Mouse (Mus musculus) stomach, embryonic 15.5 days (tissue): Measurements from ENCODE around the gene Hmga2. TPM values are rescaled to one million over a fixed set of nuclear protein-coding genes. Genes with fewer than 3 reads are reported as not detected.
"Not testable (repeated sequence)": the region's sequence is repeated elsewhere in the genome, so short reads cannot be mapped to it uniquely, and the experiment has no call there.

Experiments
- ATAC-seq: fragments of 200-750 bp; cut with Nextera tagmentation; 2 replicates; pipeline ENCODE4 v1.8.0; 2017; ENCODE audit warnings: low read depth, moderate number of reproducible peaks, moderate TSS enrichment; ENCODE audit not compliant: insufficient read depth, low FRiP score
- H3K27ac ChIP-seq: fragments of 300-500 bp; sonication (generic); 2 replicates; pipeline ENCODE4 v1.5.1; 2015; ENCODE audit warnings: mild to moderate bottlenecking, inconsistent platforms
- H3K27me3 ChIP-seq: fragments of 300-500 bp; sonication (generic); replicated peaks from 2 replicates; pipeline ENCODE4 v1.6.1; 2015; ENCODE audit warnings: inconsistent platforms
- H3K36me3 ChIP-seq: fragments of 300-500 bp; sonication (generic); 2 replicates; pipeline ENCODE4 v1.6.1; 2015; ENCODE audit warnings: inconsistent platforms
- H3K4me1 ChIP-seq: fragments of 300-500 bp; sonication (generic); 2 replicates; pipeline ENCODE4 v1.6.1; 2015; ENCODE audit warnings: inconsistent platforms
- H3K4me2 ChIP-seq: fragments of 300-500 bp; sonication (generic); 2 replicates; pipeline ENCODE4 v1.6.1; 2015; ENCODE audit warnings: mild to moderate bottlenecking, inconsistent platforms
- H3K4me3 ChIP-seq: fragments of 300-500 bp; sonication (generic); replicated peaks from 2 replicates; pipeline ENCODE4 v1.5.1; 2015; ENCODE audit warnings: inconsistent platforms
- H3K9ac ChIP-seq: fragments of 300-500 bp; sonication (generic); 2 replicates; pipeline ENCODE4 v1.6.1; 2015; ENCODE audit warnings: inconsistent platforms
- H3K9me3 ChIP-seq: fragments of 300-500 bp; sonication (generic); 2 replicates; pipeline ENCODE4 v1.6.1; 2016; ENCODE audit warnings: inconsistent platforms
- WGBS: fragments of 180-500 bp; shearing (Covaris S2); methylation state at CpG from one replicate; pipeline ENCODE4 v1.1.7; 2015; 5-methylcytosine and 5-hydroxymethylcytosine counted together
- polyA plus RNA-seq: library from polyadenylated mRNA; unstranded; fragments of >200 nt; fragmentation: Nextera tagmentation; extraction: Ambion mirVana; gene quantifications from 2 replicates; pipeline ENCODE4 v1.2.1, GENCODE M21; 2015

Hmga2 gene
- polyA plus RNA-seq, 1 experiment from 2014 or later, result 29.3 TPM

DNA sequence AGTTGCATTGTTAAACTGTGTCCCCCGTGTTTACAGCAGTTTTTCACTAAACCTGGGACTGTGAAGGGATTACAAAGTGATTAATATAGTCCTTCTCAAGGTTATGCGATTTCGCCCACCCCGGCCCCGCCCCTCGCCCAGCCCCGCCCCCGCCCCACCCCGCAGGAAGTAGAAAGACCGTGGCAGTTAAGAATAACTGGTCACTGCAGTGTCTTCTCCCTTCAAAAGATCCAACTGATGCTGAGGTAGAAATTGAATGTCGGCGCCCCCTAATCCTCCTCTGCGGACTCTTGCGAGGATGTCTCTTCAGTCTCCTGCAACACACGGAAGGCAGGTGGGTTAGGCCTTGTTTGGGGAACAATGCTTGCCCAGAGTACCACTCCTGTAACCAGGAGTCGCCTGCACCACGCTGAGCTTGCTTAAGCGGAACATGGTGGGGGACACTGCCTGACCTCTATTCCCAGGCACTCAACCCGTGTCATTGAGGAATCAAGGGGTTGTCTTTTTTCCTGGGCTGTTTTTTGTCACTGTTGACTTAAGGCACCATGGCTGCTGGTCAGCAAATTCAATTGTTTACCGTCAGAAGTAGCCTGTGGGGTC, 112.2 kb downstream of the Hmga2 start:
- Histone ChIP-seq H3K9ac (no peak overlapping the region), H3K36me3 (no peaks in the 10 kb centered on the region), H3K4me1 (peaks cover 23% of the 10 kb centered on the region), H3K4me3 (no peak overlapping the region), H3K27me3 (no peaks in the 10 kb centered on the region), H3K4me2 (no peak overlapping the region), H3K9me3 (no peaks in the 10 kb centered on the region), H3K27ac (no peak overlapping the region)
- no peak for ATAC-seq
- 59% methylated on average over 20 of the region's 20 CpGs for WGBS

DNA sequence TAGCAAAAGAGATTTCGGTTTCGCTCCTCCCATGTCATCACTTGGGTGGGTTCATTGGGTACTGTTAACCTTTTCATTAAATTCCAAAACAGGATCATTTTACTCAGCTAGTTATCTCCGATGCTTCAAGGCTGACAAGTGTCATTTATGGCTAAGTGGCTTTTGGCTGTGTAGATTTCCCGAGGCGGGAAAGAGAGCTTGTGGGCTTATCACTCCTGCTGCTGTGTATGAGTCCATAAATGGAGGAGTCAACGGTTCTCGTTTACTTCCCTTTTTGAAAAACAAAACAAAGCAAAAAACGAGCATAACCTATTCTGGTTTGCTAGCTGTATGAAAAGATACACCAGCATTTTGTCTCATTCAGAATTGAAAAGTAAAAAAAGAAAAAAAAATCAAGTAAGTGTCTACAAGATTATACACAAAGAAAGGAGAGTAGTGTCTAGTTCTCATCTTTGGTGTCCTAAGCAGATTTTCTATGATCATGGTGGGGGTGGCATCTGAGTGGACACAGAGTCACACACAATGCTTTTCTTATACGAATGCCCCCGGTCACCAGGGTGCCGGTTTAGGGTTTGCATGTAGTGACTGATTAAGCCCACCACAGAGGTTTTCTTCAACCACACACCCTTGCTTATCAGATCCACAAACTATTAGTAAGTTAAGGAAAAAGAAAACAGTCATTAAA, 112.8 kb downstream of the Hmga2 start:
- H3K27me3 ChIP-seq, ATAC-seq, H3K4me2 ChIP-seq, H3K9ac ChIP-seq, H3K4me3 ChIP-seq, H3K9me3 ChIP-seq, H3K36me3 ChIP-seq, H3K27ac ChIP-seq: not testable (repeated sequence)
- WGBS, result 78% methylated on average over 11 of the region's 11 CpGs
- H3K4me1 ChIP-seq, result peaks cover 23% of the 10 kb centered on the region

DNA sequence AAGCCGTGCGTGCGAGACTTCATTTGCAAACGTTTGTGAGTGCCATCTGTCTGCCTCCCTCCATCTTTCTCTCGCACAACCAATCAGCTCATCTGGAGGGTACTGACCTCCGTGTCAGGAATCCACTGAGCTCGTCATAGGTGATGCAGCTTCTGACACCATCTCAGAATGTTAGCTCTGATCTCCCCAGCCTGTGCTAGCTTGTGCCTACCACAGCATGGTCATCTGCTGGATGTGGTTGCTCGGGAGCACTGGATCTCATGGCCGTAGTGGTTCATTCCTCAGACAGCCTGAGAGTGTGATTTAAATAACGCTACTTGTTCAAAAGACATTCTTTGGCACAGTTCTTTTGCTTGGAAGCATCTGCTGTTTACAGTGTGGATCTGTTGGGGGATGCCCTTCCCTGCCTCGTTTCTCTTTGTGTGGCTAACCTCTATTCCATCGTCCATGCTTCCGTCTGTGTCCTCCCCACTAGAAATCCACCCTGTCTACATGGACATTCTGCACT, 121.7 kb downstream of the Hmga2 start:
- Histone ChIP-seq H3K27me3 (no peaks in the 10 kb centered on the region), H3K9me3 (no peaks in the 10 kb centered on the region), H3K9ac (no peak overlapping the region), H3K27ac (no peak overlapping the region), H3K4me1 (0 out of 2 replicates have a peak, but pooled peaks cover 5% of the 10 kb centered on the region), H3K36me3 (no peaks in the 10 kb centered on the region), H3K4me3 (no peak overlapping the region), H3K4me2 (no peak overlapping the region)
- ATAC-seq, result no peak
- WGBS, result 51% methylated on average over 13 of the region's 13 CpGs

DNA sequence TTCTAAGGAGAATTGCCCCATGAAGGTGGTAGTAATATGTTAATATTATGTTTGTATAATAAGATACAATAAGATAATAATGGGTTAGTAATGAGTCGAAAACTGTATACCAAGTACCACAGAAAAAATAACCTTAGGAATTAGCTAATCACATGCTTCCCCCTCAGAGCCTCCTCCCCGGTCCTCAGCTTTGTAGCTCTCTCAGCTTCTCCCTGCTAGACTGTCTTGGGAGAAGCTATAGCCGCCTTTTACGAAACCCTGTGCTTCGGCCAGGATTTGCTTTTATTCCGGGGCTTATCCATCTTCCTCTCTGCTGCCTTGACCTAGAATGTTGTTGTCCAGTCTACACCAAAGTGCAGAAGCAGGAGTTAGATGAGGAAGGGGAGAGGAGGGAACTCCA, 130.9 kb downstream of the Hmga2 start:
- Histone ChIP-seq H3K9ac (no peak overlapping the region), H3K4me1 (no peaks in the 10 kb centered on the region), H3K4me2 (no peak overlapping the region), H3K27me3 (no peaks in the 10 kb centered on the region), H3K4me3 (no peak overlapping the region), H3K27ac (no peak overlapping the region), H3K9me3 (no peaks in the 10 kb centered on the region), H3K36me3 (no peaks in the 10 kb centered on the region)
- WGBS, result 90% methylated on average over 6 of the region's 6 CpGs
- no peak for ATAC-seq

DNA sequence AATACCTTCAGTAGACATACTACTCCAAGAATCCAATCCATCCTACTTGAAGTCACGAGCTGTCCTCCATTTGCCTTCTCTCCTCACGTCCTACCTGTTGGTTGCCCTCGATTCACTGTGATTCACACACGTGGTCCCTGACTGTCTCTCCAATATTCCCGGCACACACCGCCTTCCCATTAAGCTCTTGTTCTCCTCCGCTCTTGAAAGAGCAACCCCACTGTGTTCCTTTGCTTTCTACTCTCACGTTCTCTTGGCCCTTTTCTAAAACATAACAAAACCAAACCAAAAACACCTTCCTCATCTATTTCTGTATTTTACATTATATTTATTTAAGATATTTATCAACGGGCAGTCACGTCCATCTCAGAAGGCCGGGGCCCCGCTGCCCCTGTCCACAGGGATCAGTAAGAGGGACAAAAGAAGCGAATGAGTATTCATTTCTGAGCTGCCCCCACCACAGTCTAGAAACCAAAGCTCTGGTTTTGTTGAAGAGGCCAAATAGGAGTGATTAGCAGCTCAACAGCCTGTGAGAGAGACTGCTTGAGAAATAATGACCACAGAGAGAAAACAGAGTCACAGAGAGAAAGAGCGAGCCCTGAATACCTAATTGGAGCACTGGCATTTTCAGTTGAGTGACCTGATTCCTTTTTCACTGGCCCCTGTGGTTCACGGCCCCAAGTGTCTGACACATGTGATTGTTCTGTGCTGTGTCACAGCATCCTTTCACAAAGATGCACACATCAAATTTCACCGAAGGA, 131.5 kb downstream of the Hmga2 start:
- H3K4me3 ChIP-seq, result no peak overlapping the region
- no peaks in the 10 kb centered on the region for H3K27me3 ChIP-seq

DNA sequence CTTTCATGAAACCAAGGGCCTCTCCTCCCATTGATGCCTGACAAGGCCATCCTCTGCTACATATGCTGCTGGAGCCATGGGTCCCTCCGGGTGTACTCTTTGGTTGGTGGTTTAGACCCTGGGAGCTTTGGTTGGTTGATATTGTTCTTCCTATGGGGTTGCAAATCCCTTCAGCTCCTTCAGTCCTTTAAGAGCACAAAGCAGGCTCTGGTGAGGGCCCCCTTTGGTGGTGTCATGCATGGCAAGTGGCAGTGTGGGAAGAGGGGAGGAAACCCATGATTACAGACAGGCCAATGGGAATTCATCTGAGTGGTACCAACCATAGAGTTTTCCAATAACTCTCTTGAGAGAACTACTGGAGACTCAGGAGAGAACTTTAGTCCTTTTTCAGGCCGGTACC, 136.4 kb downstream of the Hmga2 start:
- not testable (repeated sequence) for H3K4me1 ChIP-seq, H3K4me2 ChIP-seq, H3K9me3 ChIP-seq, H3K4me3 ChIP-seq, H3K27ac ChIP-seq, H3K9ac ChIP-seq, H3K36me3 ChIP-seq, ATAC-seq, H3K27me3 ChIP-seq
- WGBS, result 81% methylated on average over 2 of the region's 2 CpGs

More for the DNA sequence above, 131.5 kb downstream of the Hmga2 start:
- WGBS, result 88% methylated on average over 16 of the region's 16 CpGs
- Histone ChIP-seq H3K36me3 (no peaks in the 10 kb centered on the region), H3K4me2 (no peak overlapping the region), H3K9ac (no peak overlapping the region), H3K4me1 (no peaks in the 10 kb centered on the region), H3K27ac (no peak overlapping the region), H3K9me3 (no peaks in the 10 kb centered on the region)
- no peak for ATAC-seq

DNA sequence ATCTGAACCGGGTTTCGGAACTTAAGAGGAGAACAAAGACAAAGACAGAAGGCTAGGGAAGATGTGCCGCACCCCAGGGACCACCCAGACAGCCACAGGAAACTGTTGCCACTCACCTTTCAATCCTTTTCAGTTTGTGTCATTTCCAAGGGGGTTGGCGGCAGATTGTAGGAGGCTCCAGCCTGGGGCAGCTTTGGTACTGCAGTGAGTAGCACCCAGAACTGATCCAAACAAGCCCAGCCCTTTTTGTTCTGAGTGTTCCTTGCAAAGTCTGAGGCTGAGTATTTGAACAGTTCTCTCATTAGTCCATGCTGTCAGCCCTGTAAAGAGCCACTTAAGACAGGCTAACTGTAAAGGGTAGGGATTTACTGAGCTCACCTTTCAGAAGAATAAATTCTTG, 136.9 kb downstream of the Hmga2 start:
- Histone ChIP-seq H3K4me3 (no peak overlapping the region), H3K36me3 (no peaks in the 10 kb centered on the region), H3K4me2 (no peak overlapping the region), H3K9ac (no peak overlapping the region), H3K27me3 (no peaks in the 10 kb centered on the region), H3K4me1 (no peaks in the 10 kb centered on the region), H3K27ac (no peak overlapping the region), H3K9me3 (no peaks in the 10 kb centered on the region)
- ATAC-seq, result no peak
- WGBS, result 61% methylated on average over 4 of the region's 4 CpGs

DNA sequence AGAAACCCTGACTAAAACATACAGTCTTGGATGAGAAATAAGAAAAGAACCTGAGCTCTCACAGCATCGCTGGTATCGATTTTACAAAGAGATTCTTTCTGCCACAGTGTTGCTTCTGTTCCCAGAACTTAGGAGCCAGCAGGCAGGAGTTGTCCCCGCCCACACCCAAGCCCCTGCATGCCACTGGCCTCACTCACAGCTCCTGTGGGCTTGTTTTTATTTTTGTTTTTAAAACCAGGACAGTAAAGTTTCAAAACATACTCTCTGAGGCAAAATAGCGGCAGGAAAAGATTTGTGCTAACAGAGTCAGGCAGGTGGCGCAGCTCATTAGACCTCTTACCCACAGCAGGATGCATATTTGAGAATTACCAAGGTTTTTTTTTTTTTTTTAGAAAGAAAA, 137.4 kb downstream of the Hmga2 start:
- ATAC-seq, result no peak
- Histone ChIP-seq H3K9ac (no peak overlapping the region), H3K9me3 (no peaks in the 10 kb centered on the region), H3K36me3 (no peaks in the 10 kb centered on the region), H3K27me3 (no peaks in the 10 kb centered on the region), H3K4me3 (no peak overlapping the region), H3K27ac (no peak overlapping the region), H3K4me1 (no peaks in the 10 kb centered on the region), H3K4me2 (no peak overlapping the region)
- 59% methylated on average over 5 of the region's 5 CpGs for WGBS

DNA sequence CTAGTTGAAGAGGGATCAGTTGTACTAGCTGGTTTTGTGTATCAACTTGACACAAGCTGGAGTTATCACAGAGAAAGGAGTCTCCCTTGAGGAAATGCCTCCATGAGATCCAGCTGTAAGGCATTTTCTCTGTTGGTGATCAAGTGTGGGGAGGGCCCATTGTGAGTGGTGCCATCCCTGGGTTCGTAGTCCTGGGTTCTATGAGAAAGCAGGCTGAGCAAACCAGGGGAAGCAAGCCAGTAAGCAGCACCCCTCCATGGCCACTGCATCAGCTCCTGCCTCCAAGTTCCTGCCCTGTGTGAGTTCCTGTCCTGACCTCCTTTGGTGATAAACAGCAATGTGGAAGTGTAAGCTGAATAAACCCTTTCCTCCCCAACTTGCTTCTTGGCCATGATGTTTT, 137.8 kb downstream of the Hmga2 start:
- not testable (repeated sequence) for H3K4me3 ChIP-seq, H3K27me3 ChIP-seq, H3K4me2 ChIP-seq, H3K4me1 ChIP-seq, H3K9me3 ChIP-seq, H3K9ac ChIP-seq, ATAC-seq, H3K27ac ChIP-seq, H3K36me3 ChIP-seq
- WGBS, result 91% methylated on average over 1 of the region's 1 CpGs

DNA sequence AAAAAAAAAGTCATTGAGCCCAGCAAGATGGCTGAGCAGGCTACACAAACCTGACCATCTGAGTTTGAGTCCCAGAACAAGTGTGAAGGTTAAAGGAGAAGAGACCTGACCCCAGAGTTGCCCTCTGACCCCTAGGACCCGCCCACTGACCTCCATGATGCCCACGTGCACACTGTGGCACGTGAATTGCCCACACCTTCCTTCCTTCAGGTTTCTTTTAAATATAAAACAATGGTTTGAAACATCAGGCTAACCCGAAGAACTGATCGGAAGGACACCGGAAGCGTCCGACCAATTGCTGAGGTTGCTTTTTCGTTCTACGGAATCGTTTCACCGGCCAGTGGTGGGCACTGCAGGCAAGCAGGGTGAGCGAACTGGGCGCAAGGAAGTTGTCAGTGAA, 148.3 kb downstream of the Hmga2 start:
- 91% methylated on average over 14 of the region's 14 CpGs for WGBS
- Histone ChIP-seq H3K27ac (no peak overlapping the region), H3K4me2 (no peak overlapping the region), H3K4me3 (no peak overlapping the region), H3K9ac (no peak overlapping the region), H3K9me3 (no peaks in the 10 kb centered on the region), H3K27me3 (no peaks in the 10 kb centered on the region), H3K4me1 (no peaks in the 10 kb centered on the region), H3K36me3 (no peaks in the 10 kb centered on the region)
- ATAC-seq, result no peak

DNA sequence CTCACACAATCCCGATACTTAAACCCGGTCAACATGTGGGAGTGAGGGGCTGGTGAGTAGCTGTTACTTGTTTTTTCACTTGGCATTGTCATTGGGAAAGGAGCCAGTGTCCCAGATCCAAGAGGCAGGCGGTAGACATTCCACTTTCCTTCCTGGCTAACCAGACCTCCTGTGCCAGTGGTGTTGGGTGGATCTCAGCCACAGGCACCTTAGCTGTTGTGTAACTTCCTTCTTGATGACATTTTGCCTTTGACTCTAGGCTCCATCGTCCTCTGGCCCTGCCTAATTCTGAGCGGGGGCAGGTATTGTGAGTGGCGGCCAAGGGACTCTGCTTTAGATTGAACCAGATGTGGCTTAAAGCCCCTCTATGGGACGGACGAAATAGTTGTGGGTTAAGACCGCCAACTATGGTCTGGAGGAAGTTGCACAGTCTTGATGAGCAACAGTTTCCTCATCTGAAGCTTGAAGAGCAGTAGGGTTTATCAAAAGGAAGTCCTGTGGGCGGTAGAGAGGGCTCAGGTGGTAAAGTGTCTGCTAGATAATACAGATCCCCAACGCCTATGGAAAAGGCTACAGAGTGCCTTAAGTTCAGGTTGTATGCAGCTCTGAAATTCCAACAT, 152.6 kb downstream of the Hmga2 start:
- Histone ChIP-seq H3K9me3 (no peaks in the 10 kb centered on the region), H3K4me2 (no peak overlapping the region), H3K27me3 (no peaks in the 10 kb centered on the region), H3K4me3 (no peak overlapping the region), H3K36me3 (no peaks in the 10 kb centered on the region), H3K4me1 (no peaks in the 10 kb centered on the region), H3K27ac (no peak overlapping the region), H3K9ac (no peak overlapping the region)
- ATAC-seq, result no peak
- 84% methylated on average over 11 of the region's 11 CpGs for WGBS

DNA sequence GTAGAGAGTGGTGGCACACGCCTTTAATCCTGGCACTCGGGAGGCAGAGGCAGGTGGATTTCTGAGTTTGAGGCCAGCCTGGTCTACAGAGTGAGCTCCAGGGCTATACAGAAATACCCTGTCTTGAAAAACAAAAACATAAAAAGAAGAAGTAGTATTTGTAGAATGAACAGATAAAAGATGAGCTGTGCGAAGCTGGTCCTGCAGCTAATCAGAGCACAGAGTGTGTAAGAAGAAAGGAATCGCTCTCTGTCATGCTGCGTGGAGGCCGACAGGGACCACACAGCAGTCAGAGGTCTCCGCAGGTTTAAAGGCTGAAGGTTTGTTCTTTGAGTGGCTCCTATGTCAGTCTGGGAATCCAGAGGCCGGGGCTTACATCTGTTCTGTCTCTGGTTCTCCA, 153.5 kb downstream of the Hmga2 start:
- no peak overlapping the region for H3K4me3 ChIP-seq
- no peaks in the 10 kb centered on the region for H3K9me3 ChIP-seq
- no peaks in the 10 kb centered on the region for H3K4me1 ChIP-seq
- no peaks in the 10 kb centered on the region for H3K27me3 ChIP-seq
- ATAC-seq, result no peak
- no peaks in the 10 kb centered on the region for H3K36me3 ChIP-seq
- no peak overlapping the region for H3K9ac ChIP-seq
- no peak overlapping the region for H3K27ac ChIP-seq
- no peak overlapping the region for H3K4me2 ChIP-seq
- 88% methylated on average over 8 of the region's 8 CpGs for WGBS
